Mouse (Mus musculus) G1E (cell line): ENCODE results near the gene Olfr148.

ENCODE experiments used
- CTCF ChIP-seq: IDR thresholded peaks from 2 replicates; pipeline ENCODE4 v1.5.1; 2012; ENCODE audit warnings: low read depth, low read length, inconsistent platforms, mixed read lengths
- GATA1 ChIP-seq: IDR thresholded peaks from 2 replicates; pipeline ENCODE4 v1.6.1; 2012; ENCODE audit warnings: borderline replicate concordance, low read length, inconsistent platforms, mixed read lengths
- POLR2AphosphoS5 ChIP-seq: IDR thresholded peaks from 2 replicates; pipeline ENCODE4 v1.6.1; 2012; ENCODE audit warnings: low read depth, low read length, inconsistent platforms; ENCODE audit not compliant: insufficient replicate concordance
- TAL1 ChIP-seq: conservative IDR thresholded peaks from 2 replicates; pipeline ENCODE4 v1.6.1; 2012; ENCODE audit warnings: low read depth, low read length, inconsistent platforms, mixed read lengths

- no peak for TF ChIP-seq CTCF
- TF ChIP-seq GATA1, result no peak
- no peak for TF ChIP-seq TAL1
- no peak for TF ChIP-seq POLR2AphosphoS5
Observed at GRCm38 (mm10) chr9:39575469-39575868, 35.0 kb upstream of the Olfr148 start, which contains the start of gene Olfr959.
